Mouse (Mus musculus): ENCODE measurements around the gene Fgf22. TPM values are rescaled to one million over a fixed set of nuclear protein-coding genes. Genes with fewer than 3 reads are reported as not detected.
"Not testable (repeated sequence)": the region's sequence is repeated elsewhere in the genome, so short reads cannot be mapped to it uniquely, and the experiment has no call there.

Fgf22 gene
- total RNA-seq, 1 experiment: 1.5 TPM

- H3K27ac ChIP-seq (ENCODE audit: insufficient read depth, low read depth, low read length, poor library complexity, severe bottlenecking): no peak overlapping the region
- DNase-seq (ENCODE audit: low read depth, low spot score): no peak
- no peak overlapping the region for H3K9ac ChIP-seq (ENCODE audit: insufficient read depth, low read depth, low read length, poor library complexity, severe bottlenecking)
- in situ Hi-C loops (cut with MboI; ENCODE audit: low sequenced_read_pairs in 2 of 2, unreplicated experiment in 2 of 2): no loop called here
- peaks cover 0 to 3% of the 10 kb centered on the region in 2 experiments; a peak in 2 of 4 replicates for H3K4me1 ChIP-seq (ENCODE audit: control insufficient read depth in 2 of 2, insufficient read depth in 2 of 2, low read length in 2 of 2, poor library complexity in 1 of 2)
- H3K36me3 ChIP-seq (ENCODE audit: control insufficient read depth, insufficient read depth, low read length, poor library complexity, severe bottlenecking): peaks cover 6% of the 10 kb centered on the region
- no peaks in the 10 kb centered on the region for H3K9me3 ChIP-seq (ENCODE audit: control insufficient read depth, insufficient read depth, low read depth, low read length)
- no peak overlapping the region for H3K4me3 ChIP-seq (ENCODE audit: insufficient read depth in 1 of 2, low read depth in 1 of 2, low read length in 2 of 2, poor library complexity in 1 of 2, severe bottlenecking in 1 of 2)
- no peak for TF ChIP-seq MAFK (IDR thresholded peaks at IDR 0.05; ENCODE audit: insufficient read depth, low read depth, low read length)
- no peak for TF ChIP-seq CHD2 (IDR thresholded peaks at IDR 0.05; ENCODE audit: low read depth, low read length)
- TF ChIP-seq HCFC1 (IDR thresholded peaks at IDR 0.05; ENCODE audit: borderline replicate concordance, insufficient read depth, low read length): no peak
- TF ChIP-seq ZNF384 (IDR thresholded peaks at IDR 0.05; ENCODE audit: low read depth, low read length): no peak
- no peak for TF ChIP-seq ZC3H11A (IDR thresholded peaks at IDR 0.05; ENCODE audit: borderline replicate concordance, low read depth, low read length)
Observed at GRCm38 (mm10) chr10:79748496-79748895, 6.4 kb upstream of the Fgf22 start.

DNA sequence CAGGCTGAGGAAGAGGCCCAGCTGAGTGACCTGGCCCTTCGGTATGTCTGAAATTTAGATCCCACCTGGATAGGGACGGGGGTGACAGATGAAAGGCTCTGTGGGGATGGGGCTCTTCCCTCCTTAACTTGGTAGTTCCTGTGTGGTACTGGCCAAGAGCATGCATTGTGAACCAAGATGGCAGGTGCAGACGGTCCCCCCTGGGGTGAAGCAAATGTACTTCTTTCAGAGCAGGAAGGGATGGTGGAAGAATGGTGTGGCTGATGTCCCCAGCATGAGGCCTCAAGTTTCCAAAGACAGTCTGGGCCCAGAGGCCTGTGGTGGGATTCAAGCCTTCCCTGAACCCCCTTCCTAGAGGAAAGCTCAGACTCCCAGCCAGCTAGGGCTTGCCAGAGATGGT lies 978 bp downstream of the Fgf22 start:
- TF ChIP-seq MAFK (IDR thresholded peaks at IDR 0.05; ENCODE audit: insufficient read depth, low read depth, low read length): no peak
- no peak for TF ChIP-seq HCFC1 (IDR thresholded peaks at IDR 0.05; ENCODE audit: borderline replicate concordance, insufficient read depth, low read length)
- TF ChIP-seq ZC3H11A (IDR thresholded peaks at IDR 0.05; ENCODE audit: borderline replicate concordance, low read depth, low read length): no peak
- TF ChIP-seq CHD2 (IDR thresholded peaks at IDR 0.05; ENCODE audit: low read depth, low read length): no peak
- TF ChIP-seq ZNF384 (IDR thresholded peaks at IDR 0.05; ENCODE audit: low read depth, low read length): no peak
- in situ Hi-C loops (cut with MboI; ENCODE audit: low sequenced_read_pairs in 2 of 2, unreplicated experiment in 2 of 2): no loop called here
- H3K9ac ChIP-seq (ENCODE audit: insufficient read depth, low read depth, low read length, poor library complexity, severe bottlenecking): no peak overlapping the region

GRCm38 (mm10) chr10:79756660-79757059 lies 1.8 kb downstream of the Fgf22 start:
- Histone ChIP-seq H3K4me3 (ENCODE audit: insufficient read depth in 1 of 2, low read depth in 1 of 2, low read length in 2 of 2, poor library complexity in 1 of 2, severe bottlenecking in 1 of 2) (peak overlapping the region; percentile 27 to 53; a peak in 3 of 4 replicates), H3K4me1 (ENCODE audit: control insufficient read depth in 2 of 2, insufficient read depth in 2 of 2, low read length in 2 of 2, poor library complexity in 1 of 2) (peaks cover 2 to 7% of the 10 kb centered on the region in 2 experiments; a peak in 2 of 4 replicates), H3K9ac (ENCODE audit: insufficient read depth, low read depth, low read length, poor library complexity, severe bottlenecking) (no peak overlapping the region), H3K27ac (ENCODE audit: insufficient read depth, low read depth, low read length, poor library complexity, severe bottlenecking) (no peak overlapping the region), H3K36me3 (ENCODE audit: control insufficient read depth, insufficient read depth, low read length, poor library complexity, severe bottlenecking) (peaks cover 30% of the 10 kb centered on the region), H3K9me3 (ENCODE audit: control insufficient read depth, insufficient read depth, low read depth, low read length) (no peaks in the 10 kb centered on the region)
- no peak for TF ChIP-seq ZNF384 (IDR thresholded peaks at IDR 0.05; ENCODE audit: low read depth, low read length)
- no peak for TF ChIP-seq CHD2 (IDR thresholded peaks at IDR 0.05; ENCODE audit: low read depth, low read length)
- no peak for TF ChIP-seq HCFC1 (IDR thresholded peaks at IDR 0.05; ENCODE audit: borderline replicate concordance, insufficient read depth, low read length)
- TF ChIP-seq MAFK (IDR thresholded peaks at IDR 0.05; ENCODE audit: insufficient read depth, low read depth, low read length): no peak
- TF ChIP-seq ZC3H11A (IDR thresholded peaks at IDR 0.05; ENCODE audit: borderline replicate concordance, low read depth, low read length): no peak
- in situ Hi-C loops (cut with MboI; ENCODE audit: low sequenced_read_pairs in 2 of 2, unreplicated experiment in 2 of 2): no loop called here
- DNase-seq (ENCODE audit: low read depth, low spot score): no peak

More for the DNA sequence above, 978 bp downstream of the Fgf22 start:
- Histone ChIP-seq H3K27ac (ENCODE audit: insufficient read depth, low read depth, low read length, poor library complexity, severe bottlenecking) (no peak overlapping the region), H3K9me3 (ENCODE audit: control insufficient read depth, insufficient read depth, low read depth, low read length) (no peaks in the 10 kb centered on the region), H3K36me3 (ENCODE audit: control insufficient read depth, insufficient read depth, low read length, poor library complexity, severe bottlenecking) (peaks cover 22% of the 10 kb centered on the region), H3K4me1 (ENCODE audit: control insufficient read depth in 2 of 2, insufficient read depth in 2 of 2, low read length in 2 of 2, poor library complexity in 1 of 2) (peaks cover 2 to 7% of the 10 kb centered on the region in 2 experiments; a peak in 2 of 4 replicates), H3K4me3 (ENCODE audit: insufficient read depth in 1 of 2, low read depth in 1 of 2, low read length in 2 of 2, poor library complexity in 1 of 2, severe bottlenecking in 1 of 2) (no peak overlapping the region)
- DNase-seq (ENCODE audit: low read depth, low spot score): no peak

DNA sequence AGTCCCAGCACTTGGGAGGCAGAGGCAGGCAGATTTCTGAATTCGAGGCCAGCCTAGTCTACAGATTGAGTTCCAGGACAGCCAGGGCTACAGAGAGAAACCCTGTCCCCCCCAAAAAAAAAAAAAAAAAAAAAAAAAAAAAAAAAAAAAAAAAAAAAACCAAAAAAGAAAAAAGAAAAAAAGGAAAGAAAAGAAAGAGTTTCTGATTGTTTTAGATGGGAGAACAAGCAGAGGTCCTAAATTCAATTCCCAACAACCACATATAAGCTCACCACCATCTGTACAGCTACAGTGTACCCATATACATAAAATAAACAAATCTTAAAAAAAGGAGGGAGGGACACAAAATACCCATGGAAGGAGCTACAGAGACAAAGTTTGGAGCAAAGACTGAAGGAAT lies 4.8 kb downstream of the Fgf22 start:
- H3K9ac ChIP-seq (ENCODE audit: insufficient read depth, low read depth, low read length, poor library complexity, severe bottlenecking); H3K27ac ChIP-seq (ENCODE audit: insufficient read depth, low read depth, low read length, poor library complexity, severe bottlenecking); H3K9me3 ChIP-seq (ENCODE audit: control insufficient read depth, insufficient read depth, low read depth, low read length); in situ Hi-C loops (cut with MboI; ENCODE audit: low sequenced_read_pairs in 2 of 2, unreplicated experiment in 2 of 2); H3K4me3 ChIP-seq (ENCODE audit: insufficient read depth in 1 of 2, low read depth in 1 of 2, low read length in 2 of 2, poor library complexity in 1 of 2, severe bottlenecking in 1 of 2); H3K4me1 ChIP-seq (ENCODE audit: control insufficient read depth in 2 of 2, insufficient read depth in 2 of 2, low read length in 2 of 2, poor library complexity in 1 of 2); DNase-seq (ENCODE audit: low read depth, low spot score): not testable (repeated sequence)
- peak; percentile 64; the same call in 1 of the 2 replicates for TF ChIP-seq ZNF384 (IDR thresholded peaks at IDR 0.05; ENCODE audit: low read depth, low read length)
- H3K36me3 ChIP-seq (ENCODE audit: control insufficient read depth, insufficient read depth, low read length, poor library complexity, severe bottlenecking): peaks cover 50% of the 10 kb centered on the region

DNA sequence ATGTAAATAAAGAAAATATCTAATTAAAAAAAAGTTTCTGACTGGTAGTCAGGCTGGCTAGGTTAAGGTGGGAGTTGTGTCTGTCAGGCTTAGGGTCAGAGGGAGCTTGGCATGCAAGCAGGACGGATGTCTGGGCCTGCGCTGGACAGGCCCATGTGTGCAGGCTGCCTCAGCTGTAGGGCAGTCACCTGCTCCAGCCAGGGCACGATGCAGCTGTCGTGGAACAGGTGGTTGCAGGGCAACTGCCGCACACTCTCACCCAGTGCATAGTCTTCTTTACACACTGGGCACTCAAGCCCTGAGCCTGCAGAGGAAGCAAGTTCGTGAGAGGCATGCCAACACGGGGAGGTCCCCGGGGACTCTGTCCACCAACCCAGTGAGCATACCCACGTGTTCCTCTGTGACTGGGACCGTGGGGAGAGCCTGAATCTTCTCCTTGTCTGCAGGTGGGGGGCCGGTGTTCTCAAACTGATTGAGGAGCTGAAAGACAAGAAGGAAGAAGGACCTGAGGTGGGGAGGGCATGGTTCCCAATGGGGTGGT lies 5.8 kb downstream of the Fgf22 start:
- Histone ChIP-seq H3K4me1 (ENCODE audit: control insufficient read depth in 2 of 2, insufficient read depth in 2 of 2, low read length in 2 of 2, poor library complexity in 1 of 2) (peaks cover 1 to 16% of the 10 kb centered on the region in 2 experiments; a peak in 1 of 4 replicates), H3K27ac (ENCODE audit: insufficient read depth, low read depth, low read length, poor library complexity, severe bottlenecking) (no peak overlapping the region), H3K4me3 (ENCODE audit: insufficient read depth in 1 of 2, low read depth in 1 of 2, low read length in 2 of 2, poor library complexity in 1 of 2, severe bottlenecking in 1 of 2) (no peak overlapping the region), H3K9me3 (ENCODE audit: control insufficient read depth, insufficient read depth, low read depth, low read length) (no peaks in the 10 kb centered on the region), H3K9ac (ENCODE audit: insufficient read depth, low read depth, low read length, poor library complexity, severe bottlenecking) (no peak overlapping the region), H3K36me3 (ENCODE audit: control insufficient read depth, insufficient read depth, low read length, poor library complexity, severe bottlenecking) (peaks cover 52% of the 10 kb centered on the region)
- no peak for TF ChIP-seq ZNF384 (IDR thresholded peaks at IDR 0.05; ENCODE audit: low read depth, low read length)
- no peak for TF ChIP-seq ZC3H11A (IDR thresholded peaks at IDR 0.05; ENCODE audit: borderline replicate concordance, low read depth, low read length)
- TF ChIP-seq MAFK (IDR thresholded peaks at IDR 0.05; ENCODE audit: insufficient read depth, low read depth, low read length): no peak
- no peak for TF ChIP-seq HCFC1 (IDR thresholded peaks at IDR 0.05; ENCODE audit: borderline replicate concordance, insufficient read depth, low read length)
- no peak for TF ChIP-seq CHD2 (IDR thresholded peaks at IDR 0.05; ENCODE audit: low read depth, low read length)
- no peak for DNase-seq (ENCODE audit: low read depth, low spot score)
- in situ Hi-C loops (cut with MboI; ENCODE audit: low sequenced_read_pairs in 2 of 2, unreplicated experiment in 2 of 2): no loop called here
